ENCODE assay signal across 18 mouse cellular contexts in the genomic region with DNA sequence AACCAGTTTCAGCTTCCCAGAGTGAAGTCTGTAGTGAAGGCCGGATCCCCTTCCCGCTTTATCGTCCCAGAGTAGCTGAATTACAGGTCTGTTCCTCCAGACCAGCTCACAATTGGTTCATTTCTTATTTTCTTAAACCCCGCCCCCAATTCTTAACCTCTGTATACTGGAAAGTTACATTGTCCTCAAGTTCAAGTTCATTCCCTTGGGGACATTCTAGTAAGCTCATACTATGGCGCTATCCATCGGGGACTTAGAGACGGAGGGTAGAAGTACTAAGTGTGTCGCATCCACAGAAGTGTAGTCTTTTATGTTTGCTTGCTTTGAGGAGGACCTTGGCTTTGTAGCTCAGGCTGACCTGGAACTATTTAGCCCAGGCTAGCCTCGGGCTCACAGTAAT. TPM values are rescaled to one million over a fixed set of nuclear protein-coding genes. Genes with fewer than 3 reads are reported as not detected.
DNase-seq lines count a peak whose midpoint lies in the region; ATAC-seq and TF ChIP-seq lines count a peak whose summit lies in the region.
"Had no signal": no experiment of that assay in that cellular context is flagged by ENCODE, and none has a peak within 500 bp of the region (broad histone marks: within the 10 kb centered on the region; RNA-seq: fewer than 3 reads in every experiment).

No protein-coding gene starts in this region.

- H3K9ac ChIP-seq in midbrain, embryonic 11.5 days (ENCODE audit: low read length) = no peak overlapping the region
- no peak overlapping the region for H3K9ac ChIP-seq in midbrain, postnatal 0 days (replicated peaks; ENCODE audit: low read length, poor library complexity, severe bottlenecking)
- peak overlapping the region; percentile 97; the same call in 1 of the 2 replicates for H3K9ac ChIP-seq in liver, embryonic 12.5 days
- H3K9ac ChIP-seq: forebrain, embryonic 15.5 days; hindbrain, embryonic 15.5 days; kidney, embryonic 15.5 days; lung, embryonic 14.5 days; midbrain, embryonic 15.5 days had no signal

- peaks cover 30% of the 10 kb centered on the region for H3K36me3 ChIP-seq in heart, embryonic 10.5 days
- no peaks in the 10 kb centered on the region for H3K36me3 ChIP-seq in midbrain, embryonic 11.5 days (ENCODE audit: control insufficient read depth, insufficient read depth, low read length)
- H3K36me3 ChIP-seq in midbrain, postnatal 0 days (ENCODE audit: insufficient read depth, low read length) = peaks cover 16% of the 10 kb centered on the region
- peaks cover 45% of the 10 kb centered on the region for H3K36me3 ChIP-seq in liver, embryonic 12.5 days

- 0 out of 2 replicates have a peak overlapping the region, but pooled peaks have one; percentile 25 for H3K27ac ChIP-seq in heart, embryonic 10.5 days
- H3K27ac ChIP-seq in midbrain, embryonic 11.5 days (ENCODE audit: low read depth, low read length) = no peak overlapping the region
- no peak overlapping the region for H3K27ac ChIP-seq in midbrain, postnatal 0 days (ENCODE audit: low read depth, low read length)
- peak overlapping the region; percentile 97 for H3K27ac ChIP-seq in liver, embryonic 12.5 days
- H3K27ac ChIP-seq: embryonic facial prominence, embryonic 10.5 days; forebrain, embryonic 15.5 days; hindbrain, embryonic 15.5 days; kidney, embryonic 15.5 days; limb, embryonic 10.5 days; midbrain, embryonic 15.5 days had no signal

- no peak for ATAC-seq in midbrain, embryonic 11.5 days (ENCODE audit: low FRiP score)
- no peak for ATAC-seq in midbrain, postnatal 0 days (ENCODE audit: low FRiP score)
- no peak for ATAC-seq in liver, embryonic 12.5 days
- ATAC-seq: forebrain, embryonic 15.5 days; intestine, embryonic 16.5 days; midbrain, embryonic 15.5 days had no signal

- no peak overlapping the region for H3K4me3 ChIP-seq in heart, embryonic 10.5 days
- no peak overlapping the region for H3K4me3 ChIP-seq in midbrain, embryonic 11.5 days (ENCODE audit: low read depth, low read length)
- H3K4me3 ChIP-seq in midbrain, postnatal 0 days (ENCODE audit: low read depth, low read length) = no peak overlapping the region
- 0 out of 2 replicates have a peak overlapping the region, but pooled peaks have one; percentile 95 for H3K4me3 ChIP-seq in liver, embryonic 12.5 days
- H3K4me3 ChIP-seq: embryonic facial prominence, embryonic 10.5 days; forebrain, embryonic 15.5 days; hindbrain, embryonic 15.5 days; kidney, embryonic 15.5 days; limb, embryonic 10.5 days; midbrain, embryonic 15.5 days had no signal

- no peaks in the 10 kb centered on the region for H3K9me3 ChIP-seq in heart, embryonic 10.5 days
- no peaks in the 10 kb centered on the region for H3K9me3 ChIP-seq in midbrain, embryonic 11.5 days (ENCODE audit: control insufficient read depth, low read length)
- no peaks in the 10 kb centered on the region for H3K9me3 ChIP-seq in midbrain, postnatal 0 days (ENCODE audit: low read length)
- H3K9me3 ChIP-seq in liver, embryonic 12.5 days (replicated peaks) = no peaks in the 10 kb centered on the region
- H3K9me3 ChIP-seq: embryonic facial prominence, embryonic 10.5 days; forebrain, embryonic 15.5 days; hindbrain, embryonic 15.5 days; kidney, embryonic 15.5 days; limb, embryonic 10.5 days; midbrain, embryonic 15.5 days had no signal

- intact Hi-C loops in heart, postnatal 25 days (cut with DNase I) = loop anchor here (5.0 kb wide), 1 partner anchor 52 kb away; no protein-coding TSS in a partner anchor

- peaks cover 6% of the 10 kb centered on the region for H3K4me1 ChIP-seq in heart, embryonic 10.5 days
- H3K4me1 ChIP-seq in midbrain, embryonic 11.5 days (ENCODE audit: control insufficient read depth, insufficient read depth, low read length) = peaks cover 7% of the 10 kb centered on the region; the same call in 1 of the 2 replicates
- peaks cover 5% of the 10 kb centered on the region; the same call in 1 of the 2 replicates for H3K4me1 ChIP-seq in midbrain, postnatal 0 days (ENCODE audit: insufficient read depth, low read length)
- H3K4me1 ChIP-seq in liver, embryonic 12.5 days = peaks cover 33% of the 10 kb centered on the region

- no peak overlapping the region for H3K4me2 ChIP-seq in midbrain, embryonic 11.5 days
- no peak overlapping the region for H3K4me2 ChIP-seq in midbrain, postnatal 0 days (ENCODE audit: low read depth, low read length, poor library complexity, severe bottlenecking)
- H3K4me2 ChIP-seq in liver, embryonic 12.5 days = peak overlapping the region; percentile 80
- H3K4me2 ChIP-seq: forebrain, embryonic 15.5 days; kidney, embryonic 15.5 days; midbrain, embryonic 15.5 days had no signal

- WGBS in heart, embryonic 10.5 days = 92% methylated on average over 9 of the region's 9 CpGs
- WGBS in midbrain, embryonic 11.5 days = 94% methylated on average over 9 of the region's 9 CpGs
- WGBS in midbrain, postnatal 0 days = 93% methylated on average over 9 of the region's 9 CpGs
- WGBS in liver, embryonic 12.5 days (ENCODE audit: insufficient replicate concordance) = 88% methylated on average over 9 of the region's 9 CpGs

- no peak for TF ChIP-seq CTCF in midbrain, postnatal 0 days (IDR thresholded peaks at IDR 0.05)

- DNase-seq in heart, embryonic 10.5 days (ENCODE audit: low spot score) = no peak
- no peak for DNase-seq in heart, postnatal 25 days (ENCODE audit: low spot score)
- DNase-seq in midbrain, embryonic 11.5 days (ENCODE audit: low spot score, missing footprints) = peak; percentile 61
- DNase-seq in midbrain, postnatal 0 days (ENCODE audit: low spot score) = no peak
- DNase-seq in left cerebral cortex, adult 9 months (ENCODE audit: low spot score in 2 of 2) = no peak
- DNase-seq in embryo, embryonic 9.5 days (ENCODE audit: extremely low spot score) = no peak
- DNase-seq: B cell, adult 2 months; layer of hippocampus, postnatal 36 days; lung, embryonic 14.5 days; thymus, adult 18-20 months had no signal

- no peaks in the 10 kb centered on the region for H3K27me3 ChIP-seq in heart, embryonic 10.5 days (ENCODE audit: insufficient read depth, poor library complexity, severe bottlenecking)
- H3K27me3 ChIP-seq in midbrain, embryonic 11.5 days (ENCODE audit: control insufficient read depth, insufficient read depth, low read length) = no peaks in the 10 kb centered on the region
- no peaks in the 10 kb centered on the region for H3K27me3 ChIP-seq in midbrain, postnatal 0 days (ENCODE audit: insufficient read depth, low read length)
- no peaks in the 10 kb centered on the region for H3K27me3 ChIP-seq in liver, embryonic 12.5 days (replicated peaks)
- H3K27me3 ChIP-seq: forebrain, embryonic 15.5 days; hindbrain, embryonic 15.5 days; kidney, embryonic 15.5 days; midbrain, embryonic 15.5 days had no signal

RNA-seq across cellular contexts. Expression of gene Whamm, which starts 2.8 kb away (rescaled TPM):
- polyA plus RNA-seq in heart, embryonic 10.5 days (2016; fragmentation: Nextera tagmentation; extraction: Ambion mirVana) = 3.9 and 4.0 TPM in 2 replicates
- total RNA-seq in heart, postnatal 25 days (2021) = 1 to 10 TPM; 8.2 to 9.4 TPM
- 4.2 and 5.7 TPM in 2 replicates for polyA plus RNA-seq in midbrain, embryonic 11.5 days (2014; fragmentation: Nextera tagmentation; extraction: Ambion mirVana)
- total RNA-seq in midbrain, postnatal 0 days (2014; rRNA removed) = 6.2 and 9.6 TPM in 2 replicates
- 5.4 and 5.5 TPM in 2 replicates for polyA plus RNA-seq in midbrain, postnatal 0 days (2015; fragmentation: Nextera tagmentation; extraction: Ambion mirVana)
- polyA plus RNA-seq in liver, embryonic 12.5 days (2016; fragmentation: Nextera tagmentation; extraction: Ambion mirVana) = 8.2 and 9.6 TPM in 2 replicates

RNA-seq across cellular contexts. Expression of gene Fsd2, which starts 7.1 kb away (rescaled TPM):
- polyA plus RNA-seq in heart, embryonic 10.5 days (2016; fragmentation: Nextera tagmentation; extraction: Ambion mirVana) = 39.8 and 79.8 TPM in 2 replicates
- 100 to 1,000 TPM; 300 to 302 TPM for total RNA-seq in heart, postnatal 25 days (2021)
- polyA plus RNA-seq in midbrain, embryonic 11.5 days (2014; fragmentation: Nextera tagmentation; extraction: Ambion mirVana) = 0.08 and 0.22 TPM in 2 replicates
- total RNA-seq in midbrain, postnatal 0 days (2014; rRNA removed) = 0.22 TPM in 1 of 2 replicates, not detected in the other
- polyA plus RNA-seq in midbrain, postnatal 0 days (2015; fragmentation: Nextera tagmentation; extraction: Ambion mirVana) = 0.28 and 0.36 TPM in 2 replicates
- 0.05 and 0.06 TPM in 2 replicates for polyA plus RNA-seq in liver, embryonic 12.5 days (2016; fragmentation: Nextera tagmentation; extraction: Ambion mirVana)
- polyA plus RNA-seq: embryonic facial prominence, embryonic 10.5 days had no signal

Comparison
In these comparisons a context has a peak if more than half of its experiments do, and no peak if none do; other contexts are left out.
1. H3K27ac ChIP-seq: peak in heart, embryonic 10.5 days (single experiment) and liver, embryonic 12.5 days (single experiment); none in midbrain, embryonic 11.5 days (single experiment) and midbrain, postnatal 0 days (single experiment).
2. RNA of gene Fsd2, which starts 7.1 kb away (polyA plus RNA-seq): 39.8 to 79.8 TPM in heart, embryonic 10.5 days; 0.28 to 0.36 TPM in midbrain, postnatal 0 days, 0.08 to 0.22 TPM in midbrain, embryonic 11.5 days and 0.05 to 0.06 TPM in liver, embryonic 12.5 days; every median in the first group is over 10 times any median in the second.